Mouse (Mus musculus): ENCODE data around the gene Sorcs3. TPM values are rescaled to one million over a fixed set of nuclear protein-coding genes. Genes with fewer than 3 reads are reported as not detected.
A peak's percentile ranks its signal among the peaks of the same experiment; 100 is the strongest.

The Sorcs3 gene
- polyA plus RNA-seq, 1 experiment from 2014 or later: 0.45 TPM

DNA sequence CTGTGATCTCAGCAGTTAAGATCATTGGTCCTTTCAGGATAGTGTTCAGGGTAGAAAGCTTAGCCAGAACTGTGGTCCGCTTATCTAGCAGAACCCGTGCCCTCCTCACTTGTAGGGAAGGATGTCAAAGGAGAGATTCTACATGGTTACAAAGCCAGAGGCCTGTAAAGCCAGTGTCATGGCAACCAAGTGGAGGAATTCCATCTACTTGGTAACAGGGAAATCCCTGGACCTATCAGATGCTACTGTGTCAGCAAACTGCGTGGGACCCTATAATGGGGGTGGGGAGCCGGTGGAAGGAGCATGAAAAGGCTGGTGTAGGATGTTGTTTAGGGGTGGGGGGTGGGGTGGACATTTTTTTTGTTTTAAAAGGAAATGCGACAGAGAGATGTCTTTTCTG is 57.9 kb downstream of the Sorcs3 start:
- no peaks in the 10 kb centered on the region for H3K36me3 ChIP-seq (ENCODE audit: control insufficient read depth, insufficient read depth, low read length)
- H3K9ac ChIP-seq (ENCODE audit: low read depth, low read length): no peak overlapping the region
- no peak overlapping the region for H3K4me2 ChIP-seq (ENCODE audit: low read depth, low read length)
- H3K27me3 ChIP-seq (replicated peaks; ENCODE audit: control insufficient read depth, insufficient read depth, low read length): no peaks in the 10 kb centered on the region
- no peak for ATAC-seq
- WGBS: 66% methylated on average over 5 of the region's 5 CpGs
- H3K4me3 ChIP-seq (ENCODE audit: low read length): no peak overlapping the region
- no peaks in the 10 kb centered on the region for H3K9me3 ChIP-seq (ENCODE audit: control insufficient read depth, low read length)
- H3K4me1 ChIP-seq (ENCODE audit: control insufficient read depth, insufficient read depth, low read length): no peaks in the 10 kb centered on the region
- no peak overlapping the region for H3K27ac ChIP-seq (ENCODE audit: low read length)

- H3K4me1 ChIP-seq (ENCODE audit: control insufficient read depth, insufficient read depth, low read length): no peaks in the 10 kb centered on the region
- WGBS: 74% methylated on average over 8 of the region's 8 CpGs
- ATAC-seq: no peak
- H3K27me3 ChIP-seq (replicated peaks; ENCODE audit: control insufficient read depth, insufficient read depth, low read length): no peaks in the 10 kb centered on the region
- no peak overlapping the region for H3K9ac ChIP-seq (ENCODE audit: low read depth, low read length)
- no peak overlapping the region for H3K27ac ChIP-seq (ENCODE audit: low read length)
- no peaks in the 10 kb centered on the region for H3K9me3 ChIP-seq (ENCODE audit: control insufficient read depth, low read length)
- H3K4me3 ChIP-seq (ENCODE audit: low read length): no peak overlapping the region
- H3K36me3 ChIP-seq (ENCODE audit: control insufficient read depth, insufficient read depth, low read length): no peaks in the 10 kb centered on the region
- H3K4me2 ChIP-seq (ENCODE audit: low read depth, low read length): no peak overlapping the region
These were observed 74.4 kb downstream of the Sorcs3 start for GRCm38 (mm10) chr19:48280273-48280672.

DNA sequence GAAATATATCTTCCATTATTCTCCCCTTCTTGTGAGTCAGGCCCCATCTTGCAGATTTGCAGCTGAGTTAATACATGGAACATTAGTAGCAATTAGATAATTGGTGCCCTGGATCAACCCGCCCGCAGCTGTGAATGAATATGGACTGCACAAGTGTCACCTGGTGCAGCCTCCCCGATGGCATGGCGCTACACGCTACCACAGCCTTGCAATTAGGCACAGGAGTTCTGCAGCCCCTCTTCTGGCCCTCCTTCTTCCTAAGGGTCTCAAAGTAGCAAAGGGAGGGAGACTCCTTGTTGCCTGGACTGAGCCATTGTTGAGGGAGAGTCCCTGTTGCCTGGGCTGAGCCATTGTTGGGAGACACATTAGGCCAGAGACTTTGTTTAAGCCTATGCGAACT is 76.4 kb downstream of the Sorcs3 start:
- Histone ChIP-seq H3K9me3 (ENCODE audit: control insufficient read depth, low read length) (no peaks in the 10 kb centered on the region), H3K4me3 (ENCODE audit: low read length) (no peak overlapping the region), H3K4me2 (ENCODE audit: low read depth, low read length) (no peak overlapping the region), H3K27me3 (replicated peaks; ENCODE audit: control insufficient read depth, insufficient read depth, low read length) (no peaks in the 10 kb centered on the region), H3K9ac (ENCODE audit: low read depth, low read length) (no peak overlapping the region), H3K4me1 (ENCODE audit: control insufficient read depth, insufficient read depth, low read length) (no peaks in the 10 kb centered on the region), H3K27ac (ENCODE audit: low read length) (no peak overlapping the region), H3K36me3 (ENCODE audit: control insufficient read depth, insufficient read depth, low read length) (no peaks in the 10 kb centered on the region)
- 82% methylated on average over 6 of the region's 6 CpGs for WGBS
- ATAC-seq: no peak

GRCm38 (mm10) chr19:48283217-48283616 is 77.4 kb downstream of the Sorcs3 start:
- H3K9me3 ChIP-seq (ENCODE audit: control insufficient read depth, low read length): no peaks in the 10 kb centered on the region
- no peak overlapping the region for H3K27ac ChIP-seq (ENCODE audit: low read length)
- H3K36me3 ChIP-seq (ENCODE audit: control insufficient read depth, insufficient read depth, low read length): no peaks in the 10 kb centered on the region
- no peak overlapping the region for H3K4me2 ChIP-seq (ENCODE audit: low read depth, low read length)
- no peak for ATAC-seq
- no peak overlapping the region for H3K4me3 ChIP-seq (ENCODE audit: low read length)
- no peaks in the 10 kb centered on the region for H3K4me1 ChIP-seq (ENCODE audit: control insufficient read depth, insufficient read depth, low read length)
- H3K9ac ChIP-seq (ENCODE audit: low read depth, low read length): no peak overlapping the region
- 40% methylated on average over 4 of the region's 4 CpGs for WGBS
- H3K27me3 ChIP-seq (replicated peaks; ENCODE audit: control insufficient read depth, insufficient read depth, low read length): no peaks in the 10 kb centered on the region

GRCm38 (mm10) chr19:48285602-48286225 is 79.9 kb downstream of the Sorcs3 start:
- H3K4me1 ChIP-seq (ENCODE audit: control insufficient read depth, insufficient read depth, low read length): no peaks in the 10 kb centered on the region
- 67% methylated on average over 10 of the region's 10 CpGs for WGBS
- H3K4me3 ChIP-seq (ENCODE audit: low read length): no peak overlapping the region
- no peak for ATAC-seq
- H3K27ac ChIP-seq (ENCODE audit: low read length): no peak overlapping the region
- no peaks in the 10 kb centered on the region for H3K36me3 ChIP-seq (ENCODE audit: control insufficient read depth, insufficient read depth, low read length)
- no peak overlapping the region for H3K4me2 ChIP-seq (ENCODE audit: low read depth, low read length)
- no peak overlapping the region for H3K9ac ChIP-seq (ENCODE audit: low read depth, low read length)
- no peaks in the 10 kb centered on the region for H3K9me3 ChIP-seq (ENCODE audit: control insufficient read depth, low read length)
- H3K27me3 ChIP-seq (replicated peaks; ENCODE audit: control insufficient read depth, insufficient read depth, low read length): no peaks in the 10 kb centered on the region

DNA sequence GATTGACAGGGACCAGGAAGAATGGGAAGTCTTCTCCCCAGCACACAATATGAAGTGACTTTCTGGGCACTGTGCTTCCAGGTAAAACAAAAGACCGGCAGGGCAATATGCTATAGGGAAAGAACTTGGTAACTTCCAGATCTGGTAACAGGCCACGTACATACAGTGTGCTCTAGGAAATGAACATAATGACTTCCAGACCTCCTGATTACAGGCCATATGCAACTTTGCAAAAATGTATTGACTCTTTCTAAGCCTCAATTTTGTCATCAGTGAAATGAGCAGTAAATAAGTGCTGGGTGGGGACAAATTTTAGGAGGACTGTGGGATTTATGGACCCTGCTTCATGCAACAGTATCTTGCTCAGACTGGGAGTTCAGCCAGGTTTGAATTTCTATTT is 88.4 kb downstream of the Sorcs3 start:
- Histone ChIP-seq H3K36me3 (ENCODE audit: control insufficient read depth, insufficient read depth, low read length) (no peaks in the 10 kb centered on the region), H3K4me1 (ENCODE audit: control insufficient read depth, insufficient read depth, low read length) (no peaks in the 10 kb centered on the region), H3K27ac (ENCODE audit: low read length) (no peak overlapping the region), H3K9ac (ENCODE audit: low read depth, low read length) (no peak overlapping the region), H3K27me3 (replicated peaks; ENCODE audit: control insufficient read depth, insufficient read depth, low read length) (no peaks in the 10 kb centered on the region), H3K9me3 (ENCODE audit: control insufficient read depth, low read length) (no peaks in the 10 kb centered on the region), H3K4me2 (ENCODE audit: low read depth, low read length) (no peak overlapping the region), H3K4me3 (ENCODE audit: low read length) (no peak overlapping the region)
- WGBS: 86% methylated on average over 2 of the region's 2 CpGs
- ATAC-seq: no peak

GRCm38 (mm10) chr19:48298384-48298783 is 92.6 kb downstream of the Sorcs3 start:
- H3K9me3 ChIP-seq (ENCODE audit: control insufficient read depth, low read length): no peaks in the 10 kb centered on the region
- H3K9ac ChIP-seq (ENCODE audit: low read depth, low read length): no peak overlapping the region
- no peaks in the 10 kb centered on the region for H3K27me3 ChIP-seq (replicated peaks; ENCODE audit: control insufficient read depth, insufficient read depth, low read length)
- no peak overlapping the region for H3K4me3 ChIP-seq (ENCODE audit: low read length)
- 0 out of 2 replicates have a peak, but pooled peaks cover 4% of the 10 kb centered on the region for H3K4me1 ChIP-seq (ENCODE audit: control insufficient read depth, insufficient read depth, low read length)
- H3K27ac ChIP-seq (ENCODE audit: low read length): no peak overlapping the region
- ATAC-seq: no peak
- no peak overlapping the region for H3K4me2 ChIP-seq (ENCODE audit: low read depth, low read length)
- H3K36me3 ChIP-seq (ENCODE audit: control insufficient read depth, insufficient read depth, low read length): no peaks in the 10 kb centered on the region
- 73% methylated on average over 2 of the region's 2 CpGs for WGBS

DNA sequence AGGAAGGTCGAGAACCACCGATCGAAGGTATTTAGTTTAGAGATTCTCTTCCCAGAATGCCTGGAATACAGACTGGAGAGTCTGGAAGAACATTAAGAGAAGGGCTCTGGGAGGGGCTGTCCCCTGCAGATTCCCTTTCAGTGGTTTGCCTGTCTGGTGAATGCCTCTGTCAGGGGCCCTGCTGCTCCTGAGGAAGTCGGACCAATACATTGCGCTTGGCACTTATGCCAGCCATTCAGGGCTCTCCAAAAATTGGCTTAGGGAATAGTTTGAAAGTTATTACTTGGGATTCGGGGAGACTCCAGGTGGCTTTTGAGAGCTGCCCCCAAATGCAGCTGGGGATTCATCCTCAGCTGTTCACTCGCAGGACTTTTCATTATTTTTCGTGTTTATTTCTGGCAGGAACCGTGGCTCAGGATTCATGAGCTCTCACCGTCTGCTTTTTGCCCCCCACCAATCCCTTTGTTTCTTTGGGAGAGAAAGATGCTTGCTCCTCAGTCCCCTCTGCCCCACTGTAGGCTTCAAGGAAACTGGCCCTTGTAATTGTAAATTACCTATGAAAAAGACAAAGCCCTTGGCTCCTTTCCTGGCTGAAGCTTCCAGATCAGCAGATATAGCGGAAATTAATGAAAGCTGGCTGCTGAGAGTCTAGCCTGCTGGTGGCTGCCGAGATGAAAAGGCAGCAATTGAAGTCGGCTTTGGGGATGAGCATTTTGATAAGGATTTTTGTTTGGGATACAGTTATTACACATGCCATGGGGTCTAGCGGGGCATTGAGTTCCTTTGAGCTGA is 94.8 kb downstream of the Sorcs3 start:
- 0 out of 2 replicates have a peak, but pooled peaks cover 4% of the 10 kb centered on the region for H3K4me1 ChIP-seq (ENCODE audit: control insufficient read depth, insufficient read depth, low read length)
- no peak overlapping the region for H3K27ac ChIP-seq (ENCODE audit: low read length)
- no peak overlapping the region for H3K4me3 ChIP-seq (ENCODE audit: low read length)
- no peaks in the 10 kb centered on the region for H3K27me3 ChIP-seq (replicated peaks; ENCODE audit: control insufficient read depth, insufficient read depth, low read length)
- ATAC-seq: no peak
- no peaks in the 10 kb centered on the region for H3K9me3 ChIP-seq (ENCODE audit: control insufficient read depth, low read length)
- no peak overlapping the region for H3K9ac ChIP-seq (ENCODE audit: low read depth, low read length)
- WGBS: 37% methylated on average over 14 of the region's 14 CpGs
- no peaks in the 10 kb centered on the region for H3K36me3 ChIP-seq (ENCODE audit: control insufficient read depth, insufficient read depth, low read length)
- no peak overlapping the region for H3K4me2 ChIP-seq (ENCODE audit: low read depth, low read length)

DNA sequence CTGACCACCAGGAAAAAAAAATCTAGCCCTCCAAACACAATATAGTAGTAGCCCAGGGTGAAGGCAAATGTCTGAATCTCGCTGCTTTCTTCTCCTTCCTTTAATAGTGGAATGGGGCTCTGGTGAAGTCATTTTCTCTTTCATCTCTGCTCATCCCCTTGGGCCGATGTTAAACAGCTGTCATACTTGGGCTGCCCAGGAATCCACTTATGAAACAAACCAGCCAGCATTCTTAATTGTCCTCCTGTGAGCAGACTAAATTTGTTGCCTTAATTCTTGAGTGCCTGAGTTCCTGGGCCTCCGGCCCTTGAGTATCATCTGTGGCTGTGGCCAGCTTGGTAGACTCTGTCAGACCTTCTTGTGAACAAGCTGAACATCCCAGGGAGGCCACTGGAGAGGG is 95.5 kb downstream of the Sorcs3 start:
- Histone ChIP-seq H3K4me3 (ENCODE audit: low read length) (no peak overlapping the region), H3K36me3 (ENCODE audit: control insufficient read depth, insufficient read depth, low read length) (no peaks in the 10 kb centered on the region), H3K4me2 (ENCODE audit: low read depth, low read length) (no peak overlapping the region), H3K27me3 (replicated peaks; ENCODE audit: control insufficient read depth, insufficient read depth, low read length) (no peaks in the 10 kb centered on the region), H3K9ac (ENCODE audit: low read depth, low read length) (no peak overlapping the region), H3K4me1 (ENCODE audit: control insufficient read depth, insufficient read depth, low read length) (0 out of 2 replicates have a peak, but pooled peaks cover 4% of the 10 kb centered on the region), H3K9me3 (ENCODE audit: control insufficient read depth, low read length) (no peaks in the 10 kb centered on the region), H3K27ac (ENCODE audit: low read length) (no peak overlapping the region)
- 0 out of 2 replicates have a peak, but pooled peaks have one; percentile 18 for ATAC-seq
- 31% methylated on average over 3 of the region's 3 CpGs for WGBS
